Mouse (Mus musculus): ENCODE data around the gene 2310007B03Rik.
A peak's percentile ranks its signal among the peaks of the same experiment; 100 is the strongest.

2310007B03Rik gene

GRCm38 (mm10) chr1:93159566-93160500, 915 bp downstream of the 2310007B03Rik start:
- DNase-seq (ENCODE audit: low spot score) = no peak

GRCm38 (mm10) chr1:93158916-93159315, 1.8 kb downstream of the 2310007B03Rik start:
- DNase-seq (ENCODE audit: low spot score) = no peak

- DNase-seq (ENCODE audit: low spot score) = no peak
Measured at GRCm38 (mm10) chr1:93157566-93157965, 3.2 kb downstream of the 2310007B03Rik start.

- no peak for DNase-seq (ENCODE audit: low spot score)
Measured at GRCm38 (mm10) chr1:93150907-93151661, 9.7 kb downstream of the 2310007B03Rik start.

GRCm38 (mm10) chr1:93144176-93144575, 16.6 kb downstream of the 2310007B03Rik start:
- DNase-seq (ENCODE audit: low spot score) = no peak

GRCm38 (mm10) chr1:93142871-93143270, 17.9 kb downstream of the 2310007B03Rik start:
- DNase-seq (ENCODE audit: low spot score) = no peak

- no peak for DNase-seq (ENCODE audit: low spot score)
Measured at GRCm38 (mm10) chr1:93139713-93140112, 21.0 kb downstream of the 2310007B03Rik start.

- DNase-seq (ENCODE audit: low spot score) = no peak
Measured at GRCm38 (mm10) chr1:93138534-93138933, 22.2 kb downstream of the 2310007B03Rik start.

- no peak for DNase-seq (ENCODE audit: low spot score)
Measured at GRCm38 (mm10) chr1:93135036-93135526, 25.7 kb downstream of the 2310007B03Rik start, which contains the start of gene Agxt. Agxt (plus strand) TSS chr1:93135240.

GRCm38 (mm10) chr1:93132676-93133075, 28.1 kb downstream of the 2310007B03Rik start:
- no peak for DNase-seq (ENCODE audit: low spot score)

- DNase-seq (ENCODE audit: low spot score) = no peak
Measured at GRCm38 (mm10) chr1:93130242-93130983, 30.3 kb downstream of the 2310007B03Rik start.

- peak; percentile 55 for DNase-seq (ENCODE audit: low spot score)
Measured at GRCm38 (mm10) chr1:93128710-93129349, 31.9 kb downstream of the 2310007B03Rik start.

GRCm38 (mm10) chr1:93128209-93128608, 32.5 kb downstream of the 2310007B03Rik start:
- DNase-seq (ENCODE audit: low spot score) = no peak

- no peak for DNase-seq (ENCODE audit: low spot score)
Measured at GRCm38 (mm10) chr1:93125256-93125655, 35.5 kb downstream of the 2310007B03Rik start.

- DNase-seq (ENCODE audit: low spot score) = no peak
Measured at GRCm38 (mm10) chr1:93124066-93124465, 36.7 kb downstream of the 2310007B03Rik start.

- no peak for DNase-seq (ENCODE audit: low spot score)
Measured at GRCm38 (mm10) chr1:93123179-93123854, 37.4 kb downstream of the 2310007B03Rik start.

GRCm38 (mm10) chr1:93118816-93119215, 41.9 kb downstream of the 2310007B03Rik start:
- DNase-seq (ENCODE audit: low spot score) = no peak

- no peak for DNase-seq (ENCODE audit: low spot score)
Measured at GRCm38 (mm10) chr1:93115471-93115870, 45.3 kb downstream of the 2310007B03Rik start.

- DNase-seq (ENCODE audit: low spot score) = peak; percentile 73
Measured at GRCm38 (mm10) chr1:93114713-93115463, 45.9 kb downstream of the 2310007B03Rik start.

- no peak for DNase-seq (ENCODE audit: low spot score)
Measured at GRCm38 (mm10) chr1:93102700-93103099, 58.0 kb downstream of the 2310007B03Rik start.

Measured in ovary, postnatal 36 days (tissue).